Mouse (Mus musculus) neural tube, embryonic 15.5 days (tissue): ENCODE measurements at regions not wholly inside any gene's neighbourhood (a gene's known extent, or its start where the extent isn't known, plus 50 kb on each side); places are given as distances from the start of the nearest gene placed in this dataset.

ENCODE experiments used
- ATAC-seq: fragments of 200-750 bp; cut with Nextera tagmentation; 2 replicates; pipeline ENCODE4 v1.8.0; 2017; ENCODE audit warnings: mild to moderate bottlenecking, moderate TSS enrichment, moderate library complexity; ENCODE audit not compliant: low FRiP score
- H3K27ac ChIP-seq: fragments of 300-500 bp; sonication (generic); replicated peaks from 2 replicates; pipeline ENCODE4 v1.5.1; 2015; ENCODE audit warnings: mild to moderate bottlenecking, inconsistent platforms
- H3K27me3 ChIP-seq: fragments of 300-500 bp; sonication (generic); replicated peaks from 2 replicates; pipeline ENCODE4 v1.6.1; 2015; ENCODE audit warnings: inconsistent platforms
- H3K36me3 ChIP-seq: fragments of 300-500 bp; sonication (generic); 2 replicates; pipeline ENCODE4 v1.6.1; 2015; ENCODE audit warnings: inconsistent platforms
- H3K4me1 ChIP-seq: fragments of 300-500 bp; sonication (generic); 2 replicates; pipeline ENCODE4 v1.6.1; 2015; ENCODE audit warnings: inconsistent platforms
- H3K4me2 ChIP-seq: fragments of 300-500 bp; sonication (generic); 2 replicates; pipeline ENCODE4 v1.6.1; 2015; ENCODE audit warnings: inconsistent platforms, mild to moderate bottlenecking, moderate library complexity
- H3K4me3 ChIP-seq: fragments of 300-500 bp; sonication (generic); replicated peaks from 2 replicates; pipeline ENCODE4 v1.5.1; 2015; ENCODE audit warnings: mild to moderate bottlenecking, inconsistent platforms
- H3K9ac ChIP-seq: fragments of 300-500 bp; sonication (generic); replicated peaks from 2 replicates; pipeline ENCODE4 v1.6.1; 2015; ENCODE audit warnings: mild to moderate bottlenecking, inconsistent platforms
- H3K9me3 ChIP-seq: fragments of 300-500 bp; sonication (generic); replicated peaks from 2 replicates; pipeline ENCODE4 v1.6.1; 2016; ENCODE audit warnings: inconsistent platforms
- WGBS: fragments of 180-500 bp; shearing (Covaris S2); methylation state at CpG from one replicate; pipeline ENCODE4 v1.1.7; 2015; ENCODE audit warnings: mixed read lengths; 5-methylcytosine and 5-hydroxymethylcytosine counted together

DNA sequence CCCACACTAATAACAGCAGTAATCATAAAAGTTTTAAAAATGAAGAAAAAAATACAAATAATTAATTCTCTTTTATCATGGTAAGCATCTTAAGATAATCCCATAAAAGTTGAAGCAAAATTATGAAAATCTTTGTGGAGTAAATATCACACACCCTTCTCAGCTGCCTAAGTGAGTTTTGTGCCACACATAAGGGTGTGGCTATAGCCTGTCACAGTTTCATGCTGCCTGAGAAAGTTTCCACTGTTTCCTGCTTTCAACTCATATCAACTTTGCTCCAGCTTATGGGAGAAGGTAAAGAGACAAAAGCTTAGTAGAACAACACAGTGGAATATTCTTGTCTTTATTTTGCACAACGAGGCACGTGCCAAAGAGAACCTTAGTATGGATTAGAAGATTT is 68.9 kb upstream of the Pdk4 start:
- ATAC-seq = no peak
- H3K4me3 ChIP-seq = no peak overlapping the region
- no peak overlapping the region for H3K9ac ChIP-seq
- no peak overlapping the region for H3K4me2 ChIP-seq
- no peaks in the 10 kb centered on the region for H3K27me3 ChIP-seq
- 91% methylated on average over 2 of the region's 2 CpGs for WGBS
- H3K27ac ChIP-seq = no peak overlapping the region
- H3K9me3 ChIP-seq = no peaks in the 10 kb centered on the region
- no peaks in the 10 kb centered on the region for H3K36me3 ChIP-seq
- 0 out of 2 replicates have a peak, but pooled peaks cover 2% of the 10 kb centered on the region for H3K4me1 ChIP-seq

DNA sequence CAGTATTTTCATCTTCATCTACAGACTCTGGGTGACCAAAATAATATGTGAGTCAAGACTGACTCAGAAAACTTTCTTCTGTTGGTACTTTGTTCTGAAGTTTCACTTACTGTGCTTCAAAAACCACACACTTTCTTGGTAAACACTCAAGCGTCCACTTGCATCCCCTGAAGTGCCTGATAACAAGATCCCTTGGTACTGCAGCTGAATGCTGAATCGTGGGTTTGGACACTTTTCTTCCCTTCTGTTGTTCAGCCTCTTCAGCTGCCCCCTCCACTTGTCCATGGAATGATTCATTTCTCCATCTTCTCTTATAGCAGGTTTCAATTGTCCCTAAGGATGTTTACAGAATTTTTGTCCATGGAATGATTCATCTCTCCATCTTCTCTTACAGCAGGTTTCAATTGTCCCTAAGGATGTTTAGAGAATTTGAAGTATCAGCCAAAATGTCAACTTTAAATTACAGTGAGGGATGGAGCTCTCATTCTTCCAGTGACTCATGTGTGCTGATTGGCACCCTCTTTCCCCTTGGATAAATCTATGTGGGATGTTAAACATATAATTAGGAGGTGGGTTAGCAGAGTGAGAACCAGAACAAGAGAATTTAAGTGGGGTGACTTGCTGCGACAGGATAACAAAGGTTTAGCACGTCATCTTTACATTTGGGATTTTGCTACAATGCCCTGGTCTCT is 57.7 kb upstream of the Pdk4 start:
- Histone ChIP-seq H3K9me3 (no peaks in the 10 kb centered on the region), H3K9ac (no peak overlapping the region), H3K4me1 (no peaks in the 10 kb centered on the region), H3K27ac (no peak overlapping the region), H3K4me3 (no peak overlapping the region), H3K27me3 (no peaks in the 10 kb centered on the region), H3K4me2 (no peak overlapping the region), H3K36me3 (no peaks in the 10 kb centered on the region)
- no peak for ATAC-seq
- 68% methylated on average over 4 of the region's 4 CpGs for WGBS

DNA sequence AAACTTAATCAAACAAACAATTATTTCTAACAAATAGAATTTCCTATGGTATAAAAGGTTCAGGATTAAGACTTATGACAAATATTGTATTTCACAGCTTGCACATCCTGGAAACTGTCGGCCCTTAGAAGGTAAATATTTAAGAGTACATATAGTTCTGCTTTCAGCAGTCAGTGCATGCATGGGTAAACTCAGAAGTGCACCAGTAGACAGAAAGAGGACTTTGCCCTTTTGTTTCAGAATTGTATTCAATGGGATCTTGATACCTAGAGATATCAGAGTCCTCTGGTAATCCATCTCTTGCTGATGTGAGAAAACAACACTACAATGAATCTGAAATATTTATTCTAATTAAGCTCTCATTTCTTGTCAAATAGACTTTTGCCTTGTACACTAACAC is 54.0 kb upstream of the Pdk4 start:
- no peaks in the 10 kb centered on the region for H3K4me1 ChIP-seq
- no peak overlapping the region for H3K4me3 ChIP-seq
- 75% methylated on average over 1 of the region's 1 CpGs for WGBS
- H3K9me3 ChIP-seq = no peaks in the 10 kb centered on the region
- no peaks in the 10 kb centered on the region for H3K36me3 ChIP-seq
- H3K27me3 ChIP-seq = no peaks in the 10 kb centered on the region
- H3K27ac ChIP-seq = no peak overlapping the region
- H3K4me2 ChIP-seq = no peak overlapping the region
- H3K9ac ChIP-seq = no peak overlapping the region
- no peak for ATAC-seq
